Comparison of ENCODE assay signal across 19 mouse cellular contexts in genomic region chr12:40712235-40712634, GRCm38 (mm10).
DNase-seq lines count a peak whose midpoint lies in the region.
"Had no signal": no experiment of that assay in that cellular context is flagged by ENCODE, and none has a peak within 500 bp of the region (broad histone marks: within the 10 kb centered on the region; RNA-seq: fewer than 3 reads in every experiment).

No protein-coding gene starts in this region.

- H3K36me3 ChIP-seq in embryonic facial prominence, embryonic 10.5 days (replicated peaks): peaks cover 2% of the 10 kb centered on the region; the same call in 1 of the 2 replicates
- H3K36me3 ChIP-seq: forebrain, embryonic 15.5 days; G1E had no signal

- 94% methylated on average over 3 of the region's 3 CpGs for WGBS in embryonic facial prominence, embryonic 10.5 days

- DNase-seq in adrenal gland, adult 2 months: peak; percentile 30
- no peak for DNase-seq in adrenal gland, adult (ENCODE audit: inconsistent age in 2 of 2, low spot score in 1 of 2)
- DNase-seq in 3134 (ENCODE audit: extremely low read depth, insufficient read length, low spot score) (peak; percentile 44), NIH3T3 (ENCODE audit: low read depth) (peak; percentile 29)
- peak; percentile 19 for DNase-seq in fibroblast of lung, adult 2 months (ENCODE audit: low read depth)
- no peak for DNase-seq in testis, postnatal 10 days (ENCODE audit: low spot score)
- DNase-seq in embryonic facial prominence, embryonic 10.5 days (ENCODE audit: low spot score): no peak
- DNase-seq: adrenal gland, postnatal 14 days; cerebellum, adult 11 months; cerebellum, adult 8-10 months; cerebellum, postnatal 14 days; gastrocnemius, postnatal 36 days; heart, postnatal 36 days; kidney, adult 11 months had no signal

- H3K9me3 ChIP-seq in embryonic facial prominence, embryonic 10.5 days: no peaks in the 10 kb centered on the region
- H3K9me3 ChIP-seq: forebrain, embryonic 15.5 days; G1E; heart, embryonic 13.5 days; hindbrain, embryonic 15.5 days had no signal

- H3K27ac ChIP-seq in embryonic facial prominence, embryonic 10.5 days (replicated peaks): no peak overlapping the region
- H3K27ac ChIP-seq: forebrain, embryonic 15.5 days; heart, embryonic 13.5 days; hindbrain, embryonic 15.5 days had no signal

- no peak overlapping the region for H3K4me3 ChIP-seq in embryonic facial prominence, embryonic 10.5 days
- H3K4me3 ChIP-seq: erythroblast, embryonic 14.5 days; forebrain, embryonic 15.5 days; heart, embryonic 13.5 days; hindbrain, embryonic 15.5 days had no signal

- H3K27me3 ChIP-seq in embryonic facial prominence, embryonic 10.5 days (replicated peaks; ENCODE audit: low read depth, poor library complexity, severe bottlenecking): no peaks in the 10 kb centered on the region
- H3K27me3 ChIP-seq: forebrain, embryonic 15.5 days; heart, embryonic 13.5 days; hindbrain, embryonic 15.5 days had no signal

- no peaks in the 10 kb centered on the region for H3K4me1 ChIP-seq in embryonic facial prominence, embryonic 10.5 days
- H3K4me1 ChIP-seq: hindbrain, embryonic 15.5 days had no signal

Comparison
In these comparisons a context has a peak if more than half of its experiments do, and no peak if none do; other contexts are left out.
1. DNase-seq: peak in adrenal gland, adult 2 months (single experiment), 3134 (single experiment), NIH3T3 (single experiment) and fibroblast of lung, adult 2 months (single experiment); none in adrenal gland, adult (0 of 2), testis, postnatal 10 days (single experiment) and embryonic facial prominence, embryonic 10.5 days (single experiment).